Mouse (Mus musculus) mouse trophoblast stem cell (cell line): ENCODE results near the gene Tprkb.
"Not testable (repeated sequence)": the region's sequence is repeated elsewhere in the genome, so short reads cannot be mapped to it uniquely, and the experiment has no call there.

Experiments used
- in situ Hi-C, 2 experiments: fragments of 300-500 bp; cut with MseI, MboI; formaldehyde crosslinking; loops; 2 replicates in 1 of 2; 3 replicates in 1 of 2; pipeline ENCODE4 v1.15.1; 2025

Gene Tprkb

GRCm38 (mm10) chr6:85915539-85916513 is 4.2 kb downstream of the Tprkb start, which contains the start of gene Nat8f1:
Nat8f1 (minus strand) TSS chr6:85915687.
- in situ Hi-C loops, result loop anchor here in 1 of 2 experiments (25.0 kb wide), 1 partner anchor 279 kb away; no protein-coding TSS in a partner anchor

GRCm38 (mm10) chr6:85916596-85916995 is 4.9 kb downstream of the Tprkb start:
- in situ Hi-C loops, result loop anchor here in 1 of 2 experiments (25.0 kb wide), 1 partner anchor 279 kb away; no protein-coding TSS in a partner anchor

- in situ Hi-C loops, result loop anchor here in 1 of 2 experiments (25.0 kb wide), 1 partner anchor 281 kb away; no protein-coding TSS in a partner anchor
Measured at GRCm38 (mm10) chr6:85918341-85918740, 6.7 kb downstream of the Tprkb start.

GRCm38 (mm10) chr6:85919401-85919800 is 7.7 kb downstream of the Tprkb start:
- in situ Hi-C loops, result loop anchor here in 1 of 2 experiments (25.0 kb wide), 1 partner anchor 282 kb away; no protein-coding TSS in a partner anchor

- in situ Hi-C loops, result loop anchor here in 1 of 2 experiments (25.0 kb wide), 1 partner anchor 286 kb away; no protein-coding TSS in a partner anchor
Measured at GRCm38 (mm10) chr6:85923643-85924042, 12.0 kb downstream of the Tprkb start.

- in situ Hi-C loops, result no loop called here
Measured at GRCm38 (mm10) chr6:85926709-85927108, 15.0 kb downstream of the Tprkb start.

GRCm38 (mm10) chr6:85927476-85928464 is 16.1 kb downstream of the Tprkb start:
- in situ Hi-C loops, result no loop called here

GRCm38 (mm10) chr6:85929312-85929711 is 17.6 kb downstream of the Tprkb start:
- in situ Hi-C loops, result no loop called here

GRCm38 (mm10) chr6:85934047-85934446 is 22.4 kb downstream of the Tprkb start:
- in situ Hi-C loops, result no loop called here

- in situ Hi-C loops, result no loop called here
Measured at GRCm38 (mm10) chr6:85935646-85936045, 24.0 kb downstream of the Tprkb start.

GRCm38 (mm10) chr6:85936508-85937465 is 25.1 kb downstream of the Tprkb start:
- in situ Hi-C loops, result not testable (repeated sequence)

- in situ Hi-C loops, result no loop called here
Measured at GRCm38 (mm10) chr6:85938701-85939100, 27.0 kb downstream of the Tprkb start.

GRCm38 (mm10) chr6:85942469-85942868 is 30.8 kb downstream of the Tprkb start:
- in situ Hi-C loops, result loop anchor here in 1 of 2 experiments (10.0 kb wide), 1 partner anchor 62 kb away; no protein-coding TSS in a partner anchor

- in situ Hi-C loops, result loop anchor here in 1 of 2 experiments (10.0 kb wide), 1 partner anchor 56 kb away; no protein-coding TSS in a partner anchor
Measured at GRCm38 (mm10) chr6:85948549-85948948, 36.9 kb downstream of the Tprkb start.

GRCm38 (mm10) chr6:85957581-85957980 is 45.9 kb downstream of the Tprkb start:
- in situ Hi-C loops, result no loop called here

- in situ Hi-C loops, result no loop called here
Measured at GRCm38 (mm10) chr6:85961101-85962091, 49.7 kb downstream of the Tprkb start, which contains the start of gene Dusp11. Dusp11 (minus strand) TSS chr6:85961667.

- in situ Hi-C loops, result not testable (repeated sequence)
Measured at GRCm38 (mm10) chr6:85966081-85966480, 54.4 kb downstream of the Tprkb start.

- in situ Hi-C loops, result no loop called here
Measured at GRCm38 (mm10) chr6:85966686-85967085, 55.0 kb downstream of the Tprkb start.

GRCm38 (mm10) chr6:85969889-85970288 is 58.2 kb downstream of the Tprkb start:
- in situ Hi-C loops, result no loop called here
